Mouse (Mus musculus): ENCODE data around the gene M1ap. TPM values are rescaled to one million over a fixed set of nuclear protein-coding genes. Genes with fewer than 3 reads are reported as not detected.

Gene M1ap
- total RNA-seq, 2 experiments from 2014 or later = 0.14 TPM; not detected in 1

DNA sequence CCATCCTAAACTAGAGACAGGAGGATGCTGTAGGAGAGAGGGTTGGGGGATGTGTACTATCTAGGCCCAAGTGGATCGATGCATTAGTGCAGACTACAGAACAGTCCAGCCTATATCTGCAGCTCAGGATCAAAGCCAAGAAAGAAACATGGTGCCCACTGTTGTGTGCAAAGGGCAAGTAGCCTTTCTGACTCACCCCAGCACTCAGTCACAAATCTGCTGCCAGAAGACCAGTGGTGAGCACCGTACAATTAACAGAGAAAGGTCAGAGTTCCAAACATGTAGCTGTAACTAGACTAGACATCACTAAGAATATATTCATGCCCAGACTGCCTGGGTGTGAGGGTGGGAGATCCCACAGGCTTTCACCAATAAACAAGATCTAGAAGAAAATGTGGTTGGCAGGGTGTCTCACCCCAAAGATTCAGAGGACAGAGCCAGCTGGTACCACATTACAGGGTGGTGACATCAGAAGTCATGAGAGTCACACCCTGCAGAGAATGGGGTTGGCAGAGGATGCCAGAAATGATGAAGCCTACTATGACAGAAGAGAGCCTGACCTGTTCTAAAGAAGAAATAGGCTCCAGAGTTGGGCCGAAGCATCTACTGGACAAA, 12.0 kb upstream of the M1ap start:
- no peak for DNase-seq (ENCODE audit: low spot score in 2 of 2)

DNA sequence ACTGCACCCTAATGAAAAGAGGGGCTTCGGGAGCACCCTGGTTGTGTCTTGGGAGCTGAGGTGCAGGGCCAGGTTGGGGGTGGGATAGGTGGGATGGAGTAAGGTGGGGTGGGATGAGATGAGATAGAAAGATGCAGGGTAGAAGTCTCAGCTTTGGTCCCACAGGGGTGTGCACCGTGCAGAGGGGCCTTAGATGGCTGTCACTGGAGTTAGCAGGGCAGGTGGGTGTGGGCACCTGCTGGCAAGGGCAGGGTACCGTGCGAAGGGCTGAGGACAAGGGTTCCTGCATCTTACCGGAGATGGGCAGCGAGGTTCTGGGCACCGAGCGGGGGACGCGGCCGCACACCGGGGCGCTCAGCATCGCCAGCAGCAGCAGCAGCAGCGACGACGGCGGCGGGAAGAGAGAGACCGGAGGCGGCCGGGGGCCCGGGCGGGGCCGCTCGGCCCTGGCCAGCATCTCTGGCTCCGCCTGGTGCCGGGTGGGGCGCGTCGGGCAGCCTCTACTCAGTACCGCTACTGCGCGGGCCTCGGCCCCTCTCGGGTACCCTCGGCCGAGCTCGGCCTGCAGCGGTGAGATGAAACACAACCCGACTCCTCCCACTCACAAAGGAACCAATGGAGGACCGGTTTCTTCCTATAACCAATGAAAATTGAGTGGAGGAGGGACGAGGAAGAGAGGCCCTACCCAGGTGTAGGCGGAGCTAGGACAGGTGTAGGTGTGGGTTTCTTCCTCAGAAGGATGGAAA, 7.4 kb upstream of the M1ap start, which contains the start of gene Sema4f:
TSS of gene Sema4f (minus strand) at position 603 of the 746 bp plus-strand sequence.
- no peak for DNase-seq (ENCODE audit: low spot score in 2 of 2)

DNA sequence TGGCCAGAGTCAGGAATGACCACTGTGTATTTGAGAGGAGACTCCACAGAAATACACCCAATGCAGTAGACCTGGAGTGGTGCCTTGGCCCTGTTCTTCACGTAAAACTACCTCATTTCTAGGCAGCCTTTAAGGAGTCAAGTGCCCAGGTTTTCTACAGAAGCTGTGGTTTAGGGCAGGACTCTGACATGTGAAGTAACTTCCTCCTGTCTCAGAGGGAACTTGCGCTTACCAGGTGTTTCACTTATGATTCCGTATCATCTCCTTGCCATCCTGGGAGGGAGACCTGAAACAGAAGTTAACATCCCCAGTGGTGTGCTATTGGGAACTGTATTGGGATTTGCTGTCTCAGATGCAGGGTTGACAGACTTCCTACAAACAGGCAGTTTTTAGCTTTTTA, 5.9 kb upstream of the M1ap start:
- no peak for DNase-seq (ENCODE audit: low spot score in 2 of 2)

DNA sequence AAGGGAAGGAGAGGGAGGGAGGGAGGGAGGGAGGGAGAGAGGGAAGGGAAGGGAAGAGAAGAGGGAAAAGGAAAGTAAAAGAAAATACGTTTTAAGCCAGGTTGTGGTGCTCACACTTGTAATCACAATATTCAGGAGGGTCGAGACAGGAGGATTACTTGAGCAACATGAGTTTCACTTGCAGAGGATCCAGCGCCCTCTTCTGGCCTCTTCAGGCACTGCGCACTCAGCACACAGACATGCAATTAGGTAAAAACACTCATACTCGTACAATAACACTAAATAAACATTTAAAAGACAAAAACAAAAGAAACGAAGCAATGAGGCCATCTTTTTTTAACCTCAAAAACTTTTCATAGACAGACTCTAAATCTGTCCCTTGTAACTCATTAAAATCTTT, 952 bp upstream of the M1ap start:
- no peak for DNase-seq (ENCODE audit: low spot score in 2 of 2)

DNA sequence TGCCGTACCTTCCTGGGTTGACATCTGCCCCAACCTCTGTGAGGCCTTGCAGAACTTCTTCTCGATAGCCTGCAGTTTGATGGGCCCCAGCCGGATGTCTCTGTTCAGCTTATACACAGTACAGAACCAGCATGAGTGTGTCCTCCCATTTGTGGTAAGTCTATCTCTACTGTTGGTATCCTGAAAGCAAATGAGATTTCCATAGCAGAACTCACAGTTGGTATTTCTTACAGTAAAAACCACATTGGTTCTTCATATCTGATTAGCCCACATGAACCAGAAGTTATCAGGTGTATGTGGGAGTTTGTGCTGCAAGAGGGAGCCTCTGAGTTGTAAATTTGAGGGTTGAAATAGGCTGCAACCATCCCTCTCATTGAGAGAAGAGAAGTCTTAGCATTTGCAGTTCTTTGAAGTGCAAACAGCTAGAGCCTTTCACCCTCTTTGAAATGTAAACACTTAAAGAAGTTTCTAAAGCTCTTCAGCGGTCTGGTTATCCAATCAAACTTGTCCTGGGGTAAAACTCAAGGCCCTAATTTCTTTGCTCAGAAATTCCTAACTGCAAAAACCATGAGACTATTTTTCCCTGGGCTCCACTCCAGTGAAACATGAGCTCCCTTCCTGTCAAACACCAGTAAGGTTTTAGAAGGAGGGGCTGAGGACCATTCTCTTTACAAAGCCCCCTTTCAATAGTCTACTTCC, 10.0 kb downstream of the M1ap start:
- DNase-seq (ENCODE audit: low spot score in 2 of 2) = no peak

DNA sequence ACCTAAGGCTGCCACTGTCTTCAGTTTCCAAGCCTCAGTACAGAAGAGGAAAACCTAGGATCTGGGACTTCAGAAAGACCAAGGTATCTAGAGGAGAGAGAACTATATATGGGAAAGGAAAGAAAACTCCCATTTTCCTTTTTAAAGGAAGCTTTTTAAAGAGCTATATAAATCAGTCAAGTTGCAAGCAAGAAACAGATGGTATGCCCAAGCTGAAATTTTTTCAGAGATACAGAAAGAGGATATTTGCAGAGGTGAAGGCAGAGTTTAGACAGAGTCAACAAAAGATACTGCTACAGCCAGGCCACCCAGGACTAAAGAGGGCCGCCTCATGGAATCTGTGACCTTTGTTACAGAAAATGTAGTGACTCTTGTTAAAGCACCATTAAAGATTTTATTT, 15.0 kb downstream of the M1ap start:
- DNase-seq (ENCODE audit: low spot score in 2 of 2) = no peak

DNA sequence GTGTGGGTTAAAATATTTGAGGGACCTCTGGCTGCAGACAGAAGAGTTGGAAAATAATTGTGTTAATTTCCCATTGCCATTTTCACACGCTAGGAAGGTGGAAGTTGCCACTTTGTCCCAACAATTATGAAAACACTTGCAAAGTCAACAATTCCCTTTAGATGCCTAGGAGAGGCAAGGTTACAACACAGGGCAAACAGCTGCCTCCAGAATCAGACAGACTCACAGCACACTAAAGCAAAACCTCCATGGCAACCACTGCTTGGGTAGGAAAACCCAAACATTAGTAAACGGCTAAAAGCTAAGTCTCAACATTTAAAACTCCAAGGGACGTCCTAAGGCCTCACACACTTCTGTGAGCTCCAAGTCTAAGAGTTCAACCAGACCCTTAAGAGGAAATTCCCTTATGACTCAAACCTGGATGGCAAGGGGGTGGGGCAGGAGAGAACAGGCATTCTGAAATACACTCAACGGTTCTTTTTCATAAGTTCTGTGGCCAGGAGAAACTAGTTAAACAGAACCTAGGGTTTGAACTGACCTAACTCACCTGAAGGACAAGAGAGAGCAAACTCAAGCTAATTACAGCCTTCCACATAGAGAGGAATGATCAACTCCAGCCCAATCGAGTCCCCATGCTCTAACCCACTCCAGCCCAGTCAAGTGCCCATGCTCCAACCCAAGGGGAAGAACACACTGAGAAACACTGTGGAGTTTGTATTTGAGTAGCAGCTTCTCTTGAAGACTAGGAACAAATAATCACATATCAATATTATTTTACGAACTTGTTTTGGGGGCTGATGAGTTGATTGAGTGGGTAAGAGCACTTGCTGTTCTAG, 22.8 kb downstream of the M1ap start:
- DNase-seq (ENCODE audit: low spot score in 2 of 2) = no peak

DNA sequence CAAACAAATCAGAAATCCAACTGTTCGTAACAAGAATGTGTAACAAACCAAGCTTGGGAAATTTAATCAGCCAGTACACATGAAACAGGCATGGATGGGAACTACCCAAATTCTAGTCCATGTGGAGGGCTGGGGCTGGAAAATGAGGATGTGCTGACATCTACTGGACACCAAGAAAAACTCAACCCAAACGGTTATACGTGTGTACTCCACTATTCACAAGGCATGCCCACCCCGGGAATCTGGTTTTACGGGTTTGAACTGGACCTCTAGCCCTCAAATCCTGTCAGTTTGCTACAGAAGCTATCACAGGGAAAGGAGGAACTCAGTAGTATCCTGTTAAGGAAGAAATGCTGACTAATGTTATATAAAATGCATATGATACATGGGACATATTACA, 24.3 kb downstream of the M1ap start:
- peak in 1 of 2 experiments; percentile 14 for DNase-seq (ENCODE audit: low spot score in 2 of 2)

DNA sequence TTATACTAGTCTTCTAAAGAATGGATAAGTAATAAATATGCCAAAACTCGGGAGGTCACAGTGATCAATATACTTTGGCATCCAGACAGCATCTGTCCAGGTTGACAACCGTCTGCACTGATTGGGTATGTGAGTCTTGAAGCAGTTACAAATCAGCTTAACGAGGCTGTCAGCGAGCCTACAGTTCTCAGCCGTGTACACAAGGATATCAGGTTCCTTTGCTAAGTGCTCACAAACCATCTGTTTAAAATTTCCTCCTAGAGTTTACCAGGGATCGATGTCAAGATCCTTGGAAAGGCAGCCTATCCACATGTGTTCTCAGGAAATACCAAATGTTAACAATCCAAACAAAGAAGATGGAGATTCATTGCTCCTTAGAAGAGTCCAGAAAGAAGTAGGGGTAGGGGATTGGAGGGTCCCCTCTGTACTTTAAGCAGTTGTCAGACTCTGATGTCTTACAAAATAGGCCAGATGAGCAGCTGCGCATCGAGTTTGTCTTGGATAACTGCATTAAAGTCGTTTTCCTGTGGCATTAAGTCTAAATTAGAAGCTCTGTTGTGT, 40.8 kb downstream of the M1ap start:
- DNase-seq (ENCODE audit: low spot score in 2 of 2) = no peak

DNA sequence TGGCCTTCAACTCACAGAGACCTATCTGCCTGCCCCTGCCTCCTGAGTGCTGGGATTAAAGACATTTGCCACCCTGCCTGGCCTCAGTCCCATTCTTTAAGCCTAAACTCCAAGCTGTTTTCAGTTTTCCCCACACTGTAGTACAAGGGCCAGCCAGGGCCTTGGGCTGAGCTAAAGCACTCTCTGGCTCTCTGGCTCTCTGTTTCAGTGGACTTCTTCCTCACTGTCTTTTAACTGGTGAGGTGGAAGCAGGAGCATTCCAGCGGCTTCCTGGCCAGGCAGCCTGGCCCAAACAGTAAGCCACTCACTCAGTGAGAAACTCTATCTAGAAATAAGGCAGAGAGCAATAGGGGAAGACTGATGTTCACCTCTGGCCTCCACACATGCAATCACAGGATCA, 47.0 kb downstream of the M1ap start:
- DNase-seq (ENCODE audit: low spot score in 2 of 2) = no peak

DNA sequence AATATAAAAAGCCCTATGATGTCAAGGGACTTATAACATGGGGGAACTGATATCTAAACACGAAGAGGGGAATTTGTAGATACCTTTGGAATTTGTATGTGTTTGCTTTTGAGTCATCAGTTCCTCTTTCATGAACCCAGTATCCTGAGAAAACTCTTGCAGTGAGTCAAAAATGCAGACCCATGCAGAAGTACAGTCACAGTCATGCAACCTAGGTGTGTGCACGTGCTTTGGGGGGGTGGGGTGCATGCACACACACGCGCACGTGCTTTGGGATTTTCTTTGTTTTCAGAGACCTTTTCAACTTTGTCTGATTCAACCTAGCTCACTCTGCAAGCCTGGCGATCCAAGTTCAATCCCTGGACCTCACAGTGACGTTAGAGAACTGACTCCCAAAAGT, 47.7 kb downstream of the M1ap start:
- no peak for DNase-seq (ENCODE audit: low spot score in 2 of 2)

DNA sequence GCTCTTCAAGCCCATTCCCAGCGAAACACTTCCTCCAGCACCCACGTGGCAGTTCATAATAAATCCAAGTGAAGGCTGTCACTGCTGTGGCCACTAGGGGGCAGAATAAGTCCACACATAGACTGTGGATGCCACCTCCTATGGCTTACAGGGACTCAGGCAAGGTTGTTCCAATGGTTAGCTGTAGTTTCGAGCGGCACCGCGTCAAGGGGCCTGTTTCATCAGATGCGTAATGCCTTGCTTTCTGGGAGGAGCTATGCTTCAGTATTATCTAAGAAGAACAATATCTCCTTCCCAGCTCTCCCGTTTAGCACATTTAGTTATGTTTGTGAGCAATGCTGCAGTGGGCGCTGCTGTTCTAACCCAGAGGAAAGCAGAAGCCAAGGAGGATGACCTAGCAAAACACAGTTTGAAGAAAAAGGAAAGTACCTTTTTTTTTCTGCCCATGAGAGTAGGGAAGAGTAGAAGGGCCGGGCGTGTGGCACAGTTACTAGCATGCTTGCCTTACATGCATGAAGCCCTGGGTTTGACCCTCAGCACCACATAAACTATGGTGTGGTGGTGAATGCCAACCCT, 50.1 kb downstream of the M1ap start:
- peak; percentile 64 to 83 for DNase-seq (ENCODE audit: low spot score in 2 of 2)

DNA sequence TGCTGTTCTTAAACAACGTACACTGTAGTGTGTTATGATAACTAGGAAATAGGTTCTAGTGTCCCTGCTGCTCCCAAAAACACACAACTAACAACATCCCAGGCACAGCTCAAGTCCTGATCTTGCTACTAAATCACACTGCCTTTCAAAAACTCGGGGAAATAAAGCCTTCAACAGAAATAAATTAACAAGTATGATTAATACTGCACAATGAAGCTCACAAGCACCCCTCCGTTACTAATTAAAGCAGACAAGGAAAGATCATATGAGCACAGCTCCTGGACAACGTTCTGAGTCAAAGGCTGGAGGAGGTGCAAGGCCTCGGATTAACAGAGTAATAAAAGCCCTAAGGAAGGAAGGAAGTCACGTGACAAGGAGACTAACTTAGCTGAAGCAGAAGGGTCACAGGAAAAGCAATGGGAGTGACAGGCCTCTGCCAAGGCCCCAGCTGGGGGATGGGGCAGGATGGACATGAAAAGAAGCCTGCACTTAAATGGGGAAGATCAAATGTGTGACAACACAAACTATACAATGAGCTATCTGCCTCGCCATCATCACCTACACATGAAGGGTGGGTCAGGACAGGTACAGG, 50.9 kb downstream of the M1ap start:
- no peak for DNase-seq (ENCODE audit: low spot score in 2 of 2)

DNA sequence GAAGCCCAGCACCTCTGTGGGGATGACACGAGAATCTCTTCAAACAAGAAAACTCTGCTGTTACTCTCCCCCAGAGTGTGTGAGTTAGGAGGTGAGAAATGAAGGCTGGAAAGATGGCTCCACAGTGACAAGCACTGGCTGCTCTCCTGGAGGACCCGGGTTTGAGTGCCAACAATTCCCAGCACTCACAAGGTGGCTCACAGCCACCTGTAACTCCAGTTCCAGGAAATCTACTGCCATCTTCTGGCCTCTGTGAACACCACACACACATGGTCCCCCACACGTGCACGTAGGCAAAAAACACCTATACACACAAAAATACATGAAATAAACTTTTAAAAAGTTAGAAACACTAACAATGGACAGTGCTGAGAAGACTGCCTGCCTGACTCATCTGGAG, 51.6 kb downstream of the M1ap start:
- DNase-seq (ENCODE audit: low spot score in 2 of 2) = no peak

DNA sequence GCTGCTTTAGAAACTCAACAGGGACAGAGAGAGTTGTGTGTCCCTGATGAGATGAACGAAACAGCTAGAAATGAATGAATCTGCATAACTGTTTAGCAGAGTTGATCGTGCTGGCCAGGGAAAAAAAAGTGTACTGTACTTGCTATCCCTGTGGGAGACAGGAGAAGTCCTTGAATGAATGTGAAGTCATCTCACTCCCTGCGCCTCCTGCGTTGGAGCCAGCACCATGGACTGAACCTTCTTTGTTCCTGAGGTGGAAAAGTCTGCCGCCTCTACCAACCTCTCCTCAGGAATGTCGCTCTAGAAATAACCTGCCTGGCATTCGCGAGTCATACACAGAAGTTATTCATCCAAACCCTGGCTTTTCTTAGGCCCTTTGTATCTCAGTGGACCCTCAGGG, 53.3 kb downstream of the M1ap start:
- no peak for DNase-seq (ENCODE audit: low spot score in 2 of 2)

DNA sequence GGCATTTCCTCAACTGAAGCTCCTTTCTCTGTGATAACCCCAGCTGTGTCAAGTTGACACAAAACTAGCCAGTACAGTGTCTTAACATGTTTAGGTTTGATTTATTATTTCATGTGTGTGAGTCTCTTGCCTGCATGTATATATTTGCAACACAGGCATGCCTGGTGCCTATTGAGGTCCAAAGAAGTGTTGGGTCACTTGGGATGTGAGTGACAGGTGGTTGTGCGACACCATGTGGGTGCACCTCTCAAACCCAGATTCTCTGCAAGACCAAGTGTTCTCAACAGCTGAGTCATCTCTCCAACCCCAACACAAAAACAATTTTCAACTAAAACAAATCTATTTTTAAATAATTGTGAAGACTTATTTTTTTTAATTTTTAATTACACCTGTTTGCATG, 56.4 kb downstream of the M1ap start:
- DNase-seq (ENCODE audit: low spot score in 2 of 2) = no peak

DNA sequence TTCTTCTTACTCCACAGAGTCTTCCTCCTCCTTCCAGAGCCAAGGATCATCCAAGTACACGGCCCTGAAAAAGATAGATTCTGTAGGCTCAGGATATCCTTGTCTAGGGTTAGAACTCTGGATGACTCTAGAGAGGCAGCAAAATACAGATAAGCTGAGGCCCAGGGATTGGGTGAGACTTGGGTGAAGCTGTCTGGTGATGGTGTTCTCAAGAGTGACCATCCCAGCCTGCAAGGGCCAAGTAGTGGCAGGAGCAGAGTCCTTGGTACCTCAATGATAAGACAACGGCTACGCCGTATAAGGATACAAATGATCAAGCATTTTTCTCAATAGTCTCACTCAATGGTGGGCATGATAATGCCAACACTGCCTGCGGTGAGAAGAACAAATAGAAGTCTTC, 57.1 kb downstream of the M1ap start:
- no peak for DNase-seq (ENCODE audit: low spot score in 2 of 2)

DNA sequence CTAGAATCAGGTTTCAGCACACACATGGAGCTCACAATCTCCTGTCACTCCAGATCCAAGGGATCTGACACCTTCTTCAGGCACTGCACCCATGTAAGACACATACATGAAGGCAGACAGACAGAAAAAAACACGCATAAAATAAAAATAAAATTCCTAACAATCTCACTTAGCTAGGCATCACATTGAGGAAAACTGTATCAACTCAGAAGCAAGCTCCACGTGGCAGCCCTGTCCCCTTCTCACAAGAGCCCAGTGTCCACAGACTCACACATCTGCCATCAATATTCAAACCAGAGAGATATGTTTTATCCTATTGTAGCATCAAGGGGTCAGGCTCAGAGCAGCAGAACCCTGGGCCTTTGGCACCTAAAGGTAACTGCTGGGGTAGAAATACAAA, 57.6 kb downstream of the M1ap start:
- DNase-seq (ENCODE audit: low spot score in 2 of 2) = no peak

DNA sequence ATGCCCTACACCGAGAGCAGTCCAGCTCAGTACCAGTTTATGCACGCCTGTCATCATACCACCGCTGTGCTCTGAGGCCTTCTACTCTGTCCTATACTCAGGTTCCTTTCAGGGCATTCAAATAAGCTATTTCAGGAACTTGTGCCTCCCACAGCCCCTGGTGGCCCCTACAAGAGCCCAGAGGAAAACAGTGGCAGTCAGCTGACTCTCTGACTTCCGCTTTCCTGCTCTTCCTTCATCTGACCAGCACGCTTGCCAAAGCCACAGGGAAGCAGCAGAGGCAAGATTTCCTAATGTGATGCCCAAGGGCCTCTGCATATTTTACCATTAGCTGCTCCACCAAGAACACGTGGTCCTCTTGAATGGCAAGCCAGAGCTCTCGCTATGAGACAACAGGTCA, 58.2 kb downstream of the M1ap start:
- no peak for DNase-seq (ENCODE audit: low spot score in 2 of 2)

DNA sequence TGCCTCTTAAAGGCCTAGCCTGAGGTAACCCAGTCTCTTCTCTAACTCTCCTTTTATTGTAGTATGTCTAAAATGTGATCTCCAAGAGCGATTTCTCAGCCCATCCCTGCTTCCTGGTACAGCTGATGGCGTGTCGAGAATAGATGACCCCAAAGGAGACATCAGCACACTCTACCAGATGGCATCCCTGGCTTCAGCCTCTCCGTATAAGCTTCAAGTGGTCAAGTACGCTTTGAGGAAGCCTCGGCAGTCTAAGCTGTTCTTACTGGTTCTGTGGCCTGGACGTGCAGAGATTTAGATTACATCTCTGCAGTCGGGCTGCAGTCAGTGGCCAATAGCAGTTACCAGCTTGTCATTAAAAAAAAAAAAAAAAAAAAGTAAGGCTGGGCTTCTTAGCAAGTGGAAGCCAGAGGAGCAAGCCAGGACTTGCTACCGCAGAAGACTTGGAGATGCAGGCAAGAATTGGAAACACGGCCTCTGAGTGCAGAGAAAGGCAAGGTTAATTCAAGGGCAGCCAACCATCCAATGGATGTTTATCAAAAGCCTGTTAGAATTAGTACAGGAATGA, 58.8 kb downstream of the M1ap start:
- DNase-seq (ENCODE audit: low spot score in 2 of 2) = no peak
